Mouse (Mus musculus): ENCODE measurements around the gene Tmem260. TPM values are rescaled to one million over a fixed set of nuclear protein-coding genes. Genes with fewer than 3 reads are reported as not detected.

Tmem260 gene
- total and polyA plus RNA-seq, 3 experiments = 5.1 to 9.0 (median 8.4) TPM

GRCm38 (mm10) chr14:48453411-48453810 lies 7.5 kb downstream of the Tmem260 start:
- Histone ChIP-seq H3K79me2 (replicated peaks; ENCODE audit: control insufficient read depth, insufficient read depth, low read length) (no peaks in the 10 kb centered on the region), H3K4me1 (ENCODE audit: control insufficient read depth, insufficient read depth, low read length) (peaks cover 3% of the 10 kb centered on the region), H3K36me3 (ENCODE audit: control insufficient read depth, insufficient read depth, low read length) (peaks cover 6% of the 10 kb centered on the region; the same call in 1 of the 2 replicates), H3K9ac (ENCODE audit: low read depth, low read length) (no peak overlapping the region), H3K27me3 (ENCODE audit: control insufficient read depth, insufficient read depth, low read length) (no peaks in the 10 kb centered on the region), H3K27ac (peak overlapping the region; percentile 38), H3K4me3 (no peak overlapping the region)
- TF ChIP-seq CTCF (IDR thresholded peaks at IDR 0.05) (no peak), POLR2A (IDR thresholded peaks at IDR 0.05; ENCODE audit: insufficient read depth, low read depth, low read length) (no peak), EP300 (IDR thresholded peaks at IDR 0.05; ENCODE audit: insufficient read depth, low read depth, low read length) (no peak)
- intact Hi-C loops (cut with DNase I) = no loop called here
- DNase-seq = no peak
- WGBS = 45% methylated on average over 5 of the region's 5 CpGs

- Histone ChIP-seq H3K27ac (no peak overlapping the region), H3K27me3 (ENCODE audit: control insufficient read depth, insufficient read depth, low read length) (no peaks in the 10 kb centered on the region), H3K4me1 (ENCODE audit: control insufficient read depth, insufficient read depth, low read length) (peaks cover 4% of the 10 kb centered on the region), H3K9ac (ENCODE audit: low read depth, low read length) (no peak overlapping the region), H3K4me3 (no peak overlapping the region), H3K79me2 (replicated peaks; ENCODE audit: control insufficient read depth, insufficient read depth, low read length) (no peaks in the 10 kb centered on the region), H3K36me3 (ENCODE audit: control insufficient read depth, insufficient read depth, low read length) (peaks cover 6% of the 10 kb centered on the region; the same call in 1 of the 2 replicates)
- intact Hi-C loops (cut with DNase I) = no loop called here
- WGBS = 78% methylated on average over 12 of the region's 12 CpGs
- no peak for DNase-seq
- TF ChIP-seq EP300 (IDR thresholded peaks at IDR 0.05; ENCODE audit: insufficient read depth, low read depth, low read length) = no peak
- no peak for TF ChIP-seq CTCF (IDR thresholded peaks at IDR 0.05)
- TF ChIP-seq POLR2A (IDR thresholded peaks at IDR 0.05; ENCODE audit: insufficient read depth, low read depth, low read length) = no peak
These were observed 10.6 kb downstream of the Tmem260 start for GRCm38 (mm10) chr14:48456305-48457092.

GRCm38 (mm10) chr14:48457288-48457938 lies 11.5 kb downstream of the Tmem260 start:
- intact Hi-C loops (cut with DNase I) = no loop called here
- WGBS = 79% methylated on average over 16 of the region's 16 CpGs
- Histone ChIP-seq H3K9ac (ENCODE audit: low read depth, low read length) (no peak overlapping the region), H3K4me3 (no peak overlapping the region), H3K79me2 (replicated peaks; ENCODE audit: control insufficient read depth, insufficient read depth, low read length) (no peaks in the 10 kb centered on the region), H3K27ac (peak overlapping the region; percentile 33; the same call in 1 of the 2 replicates), H3K27me3 (ENCODE audit: control insufficient read depth, insufficient read depth, low read length) (no peaks in the 10 kb centered on the region), H3K36me3 (ENCODE audit: control insufficient read depth, insufficient read depth, low read length) (peaks cover 6% of the 10 kb centered on the region; the same call in 1 of the 2 replicates), H3K4me1 (ENCODE audit: control insufficient read depth, insufficient read depth, low read length) (peaks cover 4% of the 10 kb centered on the region)
- no peak for TF ChIP-seq EP300 (IDR thresholded peaks at IDR 0.05; ENCODE audit: insufficient read depth, low read depth, low read length)
- no peak for TF ChIP-seq POLR2A (IDR thresholded peaks at IDR 0.05; ENCODE audit: insufficient read depth, low read depth, low read length)
- TF ChIP-seq CTCF (IDR thresholded peaks at IDR 0.05) = no peak
- DNase-seq = no peak

GRCm38 (mm10) chr14:48458901-48459300 lies 13.0 kb downstream of the Tmem260 start:
- H3K79me2 ChIP-seq (replicated peaks; ENCODE audit: control insufficient read depth, insufficient read depth, low read length) = no peaks in the 10 kb centered on the region
- H3K9ac ChIP-seq (ENCODE audit: low read depth, low read length) = 0 out of 2 replicates have a peak overlapping the region, but pooled peaks have one; percentile 16
- intact Hi-C loops (cut with DNase I) = no loop called here
- 59% methylated on average over 9 of the region's 9 CpGs for WGBS
- TF ChIP-seq EP300 (IDR thresholded peaks at IDR 0.05; ENCODE audit: insufficient read depth, low read depth, low read length) (0 out of 2 replicates have a peak, but pooled peaks have one; percentile 33), CTCF (IDR thresholded peaks at IDR 0.05) (no peak)
- H3K27me3 ChIP-seq (ENCODE audit: control insufficient read depth, insufficient read depth, low read length) = no peaks in the 10 kb centered on the region
- H3K36me3 ChIP-seq (ENCODE audit: control insufficient read depth, insufficient read depth, low read length) = peaks cover 2% of the 10 kb centered on the region; the same call in 1 of the 2 replicates
- DNase-seq = peak; percentile 35 to 36
- H3K27ac ChIP-seq = peak overlapping the region; percentile 64
- H3K4me1 ChIP-seq (ENCODE audit: control insufficient read depth, insufficient read depth, low read length) = peaks cover 2% of the 10 kb centered on the region
- H3K4me3 ChIP-seq = peak overlapping the region; percentile 29

GRCm38 (mm10) chr14:48468339-48468738 lies 22.4 kb downstream of the Tmem260 start:
- H3K4me1 ChIP-seq (ENCODE audit: control insufficient read depth, insufficient read depth, low read length) = no peaks in the 10 kb centered on the region; the same call in 1 of the 2 replicates
- WGBS = 94% methylated on average over 7 of the region's 7 CpGs
- no peaks in the 10 kb centered on the region for H3K79me2 ChIP-seq (replicated peaks; ENCODE audit: control insufficient read depth, insufficient read depth, low read length)
- TF ChIP-seq EP300 (IDR thresholded peaks at IDR 0.05; ENCODE audit: insufficient read depth, low read depth, low read length) = no peak
- TF ChIP-seq CTCF (IDR thresholded peaks at IDR 0.05) = no peak
- no peak for TF ChIP-seq POLR2A (IDR thresholded peaks at IDR 0.05; ENCODE audit: insufficient read depth, low read depth, low read length)
- no peak overlapping the region for H3K9ac ChIP-seq (ENCODE audit: low read depth, low read length)
- no peaks in the 10 kb centered on the region for H3K36me3 ChIP-seq (ENCODE audit: control insufficient read depth, insufficient read depth, low read length)
- no peak overlapping the region for H3K27ac ChIP-seq
- no peak overlapping the region for H3K4me3 ChIP-seq
- no peaks in the 10 kb centered on the region for H3K27me3 ChIP-seq (ENCODE audit: control insufficient read depth, insufficient read depth, low read length)
- intact Hi-C loops (cut with DNase I) = no loop called here
- DNase-seq = no peak
